Mouse (Mus musculus): ENCODE data around the gene Olfr898.

Gene Olfr898

DNA sequence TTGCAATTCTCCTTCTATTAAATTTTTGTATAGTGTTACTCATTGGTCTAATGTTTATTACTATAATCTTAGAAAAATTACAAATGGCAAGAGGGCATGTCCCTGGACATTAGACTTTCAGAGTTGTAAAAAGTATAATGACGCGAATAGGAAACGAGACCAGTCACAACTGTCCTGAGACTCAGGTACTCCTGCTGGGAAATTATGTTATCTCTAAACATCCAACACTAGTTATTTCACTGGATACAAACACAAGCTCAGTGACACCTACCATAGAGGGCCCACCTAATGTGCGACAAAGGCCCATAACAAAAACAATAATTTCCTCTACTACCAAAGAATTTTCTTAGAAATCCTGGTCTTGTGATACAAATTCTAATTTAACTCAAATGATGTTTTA is at the start of gene Olfr898:
Olfr898 (plus strand) TSS at position 301 of the 400 bp plus-strand sequence.
- DNase-seq (ENCODE audit: low read depth in 1 of 2, low spot score in 2 of 2): no peak

DNA sequence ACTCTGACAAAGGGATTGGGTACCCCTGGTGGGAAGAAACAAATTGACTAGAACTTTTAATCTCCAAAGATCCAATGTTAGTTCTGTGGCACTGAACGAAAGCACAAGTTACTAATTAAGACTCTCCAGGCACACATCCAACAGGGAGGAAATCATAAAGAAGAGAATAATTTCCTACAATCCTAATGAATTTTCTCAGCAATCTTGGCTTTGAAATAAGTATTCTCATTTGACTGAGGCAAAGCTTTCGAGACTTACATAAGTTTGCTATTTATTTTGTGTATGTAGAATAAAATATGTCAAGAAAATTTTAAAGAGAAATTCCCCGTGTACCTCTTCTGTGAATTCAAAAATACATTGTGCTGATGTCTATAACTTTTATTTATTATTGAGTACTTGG is 19.5 kb upstream of the Olfr898 start, which contains the start of gene Olfr25:
Olfr25 (plus strand) TSS at position 301 of the 400 bp plus-strand sequence.
- DNase-seq (ENCODE audit: low read depth in 1 of 2, low spot score in 2 of 2): no peak

DNA sequence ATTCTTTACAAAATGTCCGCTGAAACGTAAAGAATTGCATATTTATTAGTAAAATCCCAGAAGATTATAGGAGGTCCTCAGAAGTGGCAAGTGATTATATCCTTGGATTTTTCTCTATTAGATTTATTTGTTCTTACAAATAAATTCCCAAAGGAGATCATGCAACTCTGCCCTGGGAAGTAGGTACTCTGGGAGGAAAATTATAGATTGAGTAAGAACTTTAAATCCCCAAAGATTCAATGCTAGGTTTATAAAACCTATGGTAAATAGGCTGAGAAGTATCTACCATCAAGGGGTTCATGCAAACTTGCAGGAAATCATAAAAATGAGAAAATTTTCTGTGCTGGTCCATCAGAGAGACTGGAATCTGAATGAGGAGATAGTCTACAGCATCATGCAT is 18.4 kb downstream of the Olfr898 start, which contains the start of gene Olfr250:
Olfr250 (plus strand) TSS at position 301 of the 400 bp plus-strand sequence.
- no peak for DNase-seq (ENCODE audit: low read depth in 1 of 2, low spot score in 2 of 2)

DNA sequence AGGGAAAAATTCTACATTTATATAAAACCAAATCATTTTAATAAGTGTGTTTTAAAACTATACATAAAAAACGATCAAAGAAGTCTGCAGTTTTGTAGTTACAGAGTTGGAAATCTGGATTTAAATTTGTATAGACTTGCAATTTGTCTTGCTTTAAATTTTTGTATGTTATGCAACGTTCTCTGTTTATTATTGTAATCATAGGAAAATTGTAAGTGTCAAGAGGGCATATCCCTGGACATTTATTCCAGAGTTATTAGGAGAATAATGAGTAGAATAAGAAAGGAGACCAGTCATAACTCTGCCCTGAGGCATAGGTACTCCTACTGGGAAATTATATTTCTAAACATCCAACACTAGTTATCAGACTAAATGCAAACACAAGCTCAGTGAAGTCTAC is 28.6 kb downstream of the Olfr898 start, which contains the start of gene Olfr251:
Olfr251 (plus strand) TSS at position 301 of the 400 bp plus-strand sequence.
- no peak for DNase-seq (ENCODE audit: low read depth in 1 of 2, low spot score in 2 of 2)

DNA sequence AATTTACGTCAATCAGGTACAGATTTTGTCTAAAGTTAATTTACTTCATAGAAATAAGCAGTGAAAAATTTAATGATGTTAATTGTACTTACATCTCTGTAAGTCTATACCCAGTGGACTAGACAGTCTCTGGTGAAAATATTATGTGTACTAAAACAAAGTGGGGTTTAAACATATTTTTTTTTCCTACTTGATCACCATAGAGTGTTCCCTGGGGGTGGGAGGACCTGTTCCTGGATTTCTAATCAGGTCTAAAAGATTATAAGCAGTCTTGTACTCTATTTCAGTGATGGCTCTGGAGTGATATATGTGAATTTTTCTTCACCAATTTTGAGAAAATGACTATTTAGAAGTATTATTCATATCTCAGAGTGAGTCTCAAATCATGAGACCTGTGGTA is 53.2 kb downstream of the Olfr898 start, which contains the start of gene Olfr147:
Olfr147 (plus strand) TSS at position 301 of the 400 bp plus-strand sequence.
- no peak for DNase-seq (ENCODE audit: low read depth in 1 of 2, low spot score in 2 of 2)
